Mouse (Mus musculus) liver, embryonic 15.5 days (tissue): ENCODE results near the gene Med26. TPM values are rescaled to one million over a fixed set of nuclear protein-coding genes. Genes with fewer than 3 reads are reported as not detected.
A peak's percentile ranks its signal among the peaks of the same experiment; 100 is the strongest.

Source experiments
- ATAC-seq: fragments of 200-750 bp; cut with Nextera tagmentation; 2 replicates; pipeline ENCODE4 v1.8.0; 2017; ENCODE audit warnings: moderate number of reproducible peaks, mild to moderate bottlenecking, moderate library complexity; ENCODE audit not compliant: insufficient read depth
- H3K27ac ChIP-seq: fragments of 300-500 bp; sonication (generic); replicated peaks from 2 replicates; pipeline ENCODE4 v1.5.1; 2015; ENCODE audit warnings: mild to moderate bottlenecking, inconsistent platforms
- H3K27me3 ChIP-seq: fragments of 300-500 bp; sonication (generic); 2 replicates; pipeline ENCODE4 v1.6.1; 2015; ENCODE audit warnings: mild to moderate bottlenecking, inconsistent platforms
- H3K36me3 ChIP-seq: fragments of 300-500 bp; sonication (generic); replicated peaks from 2 replicates; pipeline ENCODE4 v1.6.1; 2015; ENCODE audit warnings: moderate library complexity, mild to moderate bottlenecking, inconsistent platforms
- H3K4me1 ChIP-seq: fragments of 300-500 bp; sonication (generic); replicated peaks from 2 replicates; pipeline ENCODE4 v1.6.1; 2015; ENCODE audit warnings: inconsistent platforms
- H3K4me2 ChIP-seq: fragments of 300-500 bp; sonication (generic); 2 replicates; pipeline ENCODE4 v1.6.1; 2015; ENCODE audit warnings: moderate library complexity, mild to moderate bottlenecking, inconsistent platforms
- H3K4me3 ChIP-seq: fragments of 300-500 bp; sonication (generic); replicated peaks from 2 replicates; pipeline ENCODE4 v1.5.1; 2015; ENCODE audit warnings: mild to moderate bottlenecking, inconsistent platforms
- H3K9ac ChIP-seq: fragments of 300-500 bp; sonication (generic); 2 replicates; pipeline ENCODE4 v1.6.1; 2015; ENCODE audit warnings: moderate library complexity, mild to moderate bottlenecking, inconsistent platforms
- H3K9me3 ChIP-seq: fragments of 300-500 bp; sonication (generic); replicated peaks from 2 replicates; pipeline ENCODE4 v1.6.1; 2016; ENCODE audit warnings: inconsistent platforms
- WGBS: fragments of 180-500 bp; shearing (Covaris S2); methylation state at CpG from one replicate; pipeline ENCODE4 v1.1.7; 2015; ENCODE audit warnings: mixed read lengths; ENCODE audit not compliant: insufficient replicate concordance; 5-methylcytosine and 5-hydroxymethylcytosine counted together
- polyA plus RNA-seq: library from polyadenylated mRNA; unstranded; fragments of >200 nt; fragmentation: Nextera tagmentation; extraction: Ambion mirVana; gene quantifications from 2 replicates; pipeline ENCODE4 v1.2.1, GENCODE M21; 2015

The Med26 gene
- polyA plus RNA-seq, 1 experiment from 2014 or later: 7.2 TPM

DNA sequence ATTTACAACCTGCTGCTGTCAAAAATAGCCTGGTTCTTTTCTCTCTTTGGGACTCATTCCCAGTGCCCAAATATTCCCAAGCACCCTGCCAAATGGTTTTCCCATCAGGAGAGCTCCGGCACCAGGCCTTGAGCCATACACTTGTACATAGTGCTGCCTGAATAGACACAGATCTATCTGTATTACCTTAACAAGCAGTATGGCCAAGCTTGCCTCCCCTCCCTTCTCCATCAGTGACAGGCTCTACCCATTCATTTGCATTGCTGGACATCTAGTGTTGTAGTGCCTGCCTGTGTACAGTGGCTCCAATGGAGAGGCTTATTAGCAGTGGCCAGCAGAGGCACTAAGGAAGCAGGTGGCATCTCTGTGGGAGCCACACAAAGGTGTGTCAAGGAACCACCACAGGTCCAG lies 47.5 kb downstream of the Med26 start:
- ATAC-seq: no peak
- 83% methylated on average over 1 of the region's 1 CpGs for WGBS
- Histone ChIP-seq H3K4me3 (no peak overlapping the region), H3K27ac (no peak overlapping the region), H3K9ac (no peak overlapping the region), H3K27me3 (no peaks in the 10 kb centered on the region), H3K4me2 (no peak overlapping the region), H3K9me3 (no peaks in the 10 kb centered on the region), H3K36me3 (peaks cover 19% of the 10 kb centered on the region), H3K4me1 (peaks cover 39% of the 10 kb centered on the region)

DNA sequence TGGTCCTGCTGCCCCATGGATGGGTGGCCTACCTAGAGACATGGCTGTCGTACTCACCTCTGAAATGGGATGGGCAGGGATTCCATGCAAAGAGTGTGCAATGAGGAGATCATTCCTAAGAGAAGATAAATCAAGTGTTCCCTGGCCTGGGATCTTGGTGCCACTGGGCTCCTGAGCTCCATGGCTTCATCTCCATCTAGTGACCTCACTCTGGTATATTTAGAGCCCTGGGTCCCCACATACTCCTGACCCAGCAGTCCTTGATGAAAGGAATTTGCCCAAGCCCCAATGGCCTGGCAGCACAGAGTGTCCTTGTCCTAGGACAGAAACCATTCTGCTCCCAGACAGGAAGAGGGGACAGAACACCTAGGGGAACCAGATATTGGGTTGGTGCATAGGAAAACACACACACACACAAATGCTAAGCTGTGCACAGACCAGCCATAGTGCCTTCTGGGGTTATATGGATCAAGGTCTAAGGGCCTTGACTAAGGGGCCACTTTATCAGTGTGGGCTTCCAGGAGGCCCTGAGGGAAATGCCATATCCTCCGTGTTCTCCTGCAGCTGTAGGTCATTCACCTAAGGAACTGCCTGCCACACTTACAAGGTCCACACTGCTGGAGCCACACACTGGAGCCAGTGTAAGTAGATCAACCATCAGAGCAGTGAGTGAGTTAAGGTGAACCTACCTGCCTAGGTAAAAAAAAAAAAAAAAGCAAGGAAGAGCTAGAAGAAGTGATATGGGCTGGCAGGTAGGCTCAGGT lies 48.4 kb downstream of the Med26 start:
- Histone ChIP-seq H3K9ac (no peak overlapping the region), H3K27ac (no peak overlapping the region), H3K4me1 (peaks cover 39% of the 10 kb centered on the region), H3K9me3 (no peaks in the 10 kb centered on the region), H3K27me3 (no peaks in the 10 kb centered on the region), H3K36me3 (peaks cover 26% of the 10 kb centered on the region), H3K4me3 (no peak overlapping the region), H3K4me2 (no peak overlapping the region)
- WGBS: 69% methylated on average over 2 of the region's 2 CpGs
- ATAC-seq: no peak

DNA sequence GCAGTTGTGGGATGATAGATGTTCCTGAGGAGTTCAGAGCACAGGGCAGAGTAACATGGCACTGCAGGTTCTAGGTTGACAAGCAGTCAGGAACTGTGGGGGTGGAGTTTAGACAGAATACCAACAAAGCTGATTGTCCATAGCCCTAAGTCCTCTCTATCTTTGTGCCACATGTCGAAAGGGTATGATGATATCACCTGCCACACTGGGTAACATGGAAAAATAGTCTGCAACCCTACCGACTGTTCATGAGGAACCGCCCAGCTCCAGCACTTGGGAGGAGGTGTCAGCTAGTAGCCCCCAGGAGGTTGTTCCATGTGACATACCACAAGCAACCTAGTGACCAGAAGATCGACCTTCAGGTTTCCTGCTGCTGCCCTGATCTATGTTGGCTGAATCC lies 49.5 kb downstream of the Med26 start:
- H3K4me2 ChIP-seq: no peak overlapping the region
- no peak overlapping the region for H3K27ac ChIP-seq
- no peaks in the 10 kb centered on the region for H3K9me3 ChIP-seq
- peaks cover 33% of the 10 kb centered on the region for H3K36me3 ChIP-seq
- no peaks in the 10 kb centered on the region for H3K27me3 ChIP-seq
- H3K4me1 ChIP-seq: peaks cover 39% of the 10 kb centered on the region
- no peak overlapping the region for H3K4me3 ChIP-seq
- no peak for ATAC-seq
- 40% methylated on average over 4 of the region's 4 CpGs for WGBS
- no peak overlapping the region for H3K9ac ChIP-seq

DNA sequence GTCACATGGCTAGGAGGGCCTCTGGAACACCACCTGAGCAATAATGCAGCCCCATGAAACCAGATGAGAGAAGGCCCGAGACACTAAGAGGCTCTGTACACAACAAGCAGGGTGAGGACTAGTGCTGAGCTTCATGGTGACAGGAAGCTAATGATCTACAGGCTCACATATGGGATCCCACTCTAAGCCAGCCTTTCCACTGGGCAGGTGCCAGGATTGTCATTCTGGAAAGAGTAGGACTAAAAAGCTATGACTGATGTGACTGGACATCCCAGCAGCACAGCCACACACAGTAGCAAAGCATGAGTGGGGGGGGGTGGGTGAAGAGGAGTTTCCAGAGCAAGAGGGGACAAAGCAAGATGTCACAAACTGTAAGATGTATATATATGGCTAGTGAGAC lies 50.2 kb downstream of the Med26 start:
- Histone ChIP-seq H3K9ac (no peak overlapping the region), H3K4me3 (no peak overlapping the region), H3K4me2 (no peak overlapping the region), H3K9me3 (no peaks in the 10 kb centered on the region), H3K36me3 (peaks cover 33% of the 10 kb centered on the region), H3K27ac (no peak overlapping the region), H3K4me1 (peaks cover 42% of the 10 kb centered on the region), H3K27me3 (no peaks in the 10 kb centered on the region)
- no peak for ATAC-seq
- 71% methylated on average over 1 of the region's 1 CpGs for WGBS

DNA sequence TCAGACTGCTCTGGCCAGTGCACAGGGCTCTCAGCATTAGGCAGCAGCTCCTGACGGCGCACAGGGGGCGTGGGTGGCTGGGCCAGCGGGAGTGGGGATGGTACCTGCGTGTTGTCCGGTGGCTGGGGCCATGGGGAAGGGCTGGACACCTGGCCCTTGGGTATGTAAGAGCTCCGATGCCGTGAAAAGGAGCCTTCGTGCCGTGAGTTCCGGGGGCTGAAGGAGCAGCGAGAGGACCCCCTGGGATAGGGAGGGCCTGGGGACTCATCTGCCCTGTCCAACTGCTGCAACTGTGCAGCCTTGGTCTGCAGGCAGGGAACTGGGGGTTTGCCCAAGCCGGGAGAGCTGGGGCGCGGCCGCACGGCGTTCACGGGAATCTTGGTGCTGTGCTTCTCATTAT lies 51.9 kb downstream of the Med26 start:
- no peaks in the 10 kb centered on the region for H3K27me3 ChIP-seq
- H3K4me2 ChIP-seq: no peak overlapping the region
- H3K9ac ChIP-seq: no peak overlapping the region
- no peak for ATAC-seq
- H3K36me3 ChIP-seq: peaks cover 33% of the 10 kb centered on the region
- 83% methylated on average over 19 of the region's 19 CpGs for WGBS
- no peak overlapping the region for H3K27ac ChIP-seq
- H3K9me3 ChIP-seq: no peaks in the 10 kb centered on the region
- H3K4me1 ChIP-seq: peaks cover 52% of the 10 kb centered on the region
- H3K4me3 ChIP-seq: no peak overlapping the region

DNA sequence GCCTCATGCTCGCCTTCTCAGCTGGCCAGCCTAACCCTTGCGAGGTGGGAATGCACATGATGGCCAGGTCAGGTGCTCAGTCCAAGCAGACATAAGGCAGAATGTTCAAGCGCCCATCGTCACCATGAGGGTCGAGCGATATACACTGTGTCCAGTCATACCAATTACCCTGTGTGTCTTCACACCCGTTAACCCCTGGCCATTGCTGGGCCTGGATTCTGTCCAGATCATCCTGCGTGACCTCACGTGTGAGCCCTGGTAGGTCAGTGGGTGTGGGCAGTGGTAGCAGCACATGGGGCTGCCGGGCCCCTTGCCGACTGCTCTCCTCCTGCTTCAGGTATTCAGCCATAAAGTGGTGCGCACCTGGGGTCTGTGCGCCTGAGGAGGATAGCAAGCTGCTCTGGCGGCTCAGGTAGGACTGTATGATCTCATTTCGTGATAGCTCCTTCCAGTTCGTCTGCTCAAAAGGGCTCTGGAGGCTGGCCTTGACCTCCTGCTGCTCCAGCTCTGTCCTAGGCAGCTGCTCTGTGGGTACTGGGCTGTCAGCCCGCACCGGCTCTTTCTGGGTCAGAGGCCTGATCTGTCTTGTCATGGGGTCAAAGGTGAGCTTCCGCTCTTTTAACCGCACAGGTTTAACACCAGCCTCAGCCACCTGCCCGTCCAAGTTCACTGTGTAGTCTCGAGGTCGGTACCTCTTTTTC lies 52.5 kb downstream of the Med26 start:
- H3K9me3 ChIP-seq: no peaks in the 10 kb centered on the region
- H3K9ac ChIP-seq: no peak overlapping the region
- no peak overlapping the region for H3K4me2 ChIP-seq
- ATAC-seq: no peak
- H3K4me1 ChIP-seq: peaks cover 59% of the 10 kb centered on the region
- H3K27ac ChIP-seq: no peak overlapping the region
- 82% methylated on average over 23 of the region's 23 CpGs for WGBS
- H3K27me3 ChIP-seq: no peaks in the 10 kb centered on the region
- no peak overlapping the region for H3K4me3 ChIP-seq
- peaks cover 36% of the 10 kb centered on the region for H3K36me3 ChIP-seq

DNA sequence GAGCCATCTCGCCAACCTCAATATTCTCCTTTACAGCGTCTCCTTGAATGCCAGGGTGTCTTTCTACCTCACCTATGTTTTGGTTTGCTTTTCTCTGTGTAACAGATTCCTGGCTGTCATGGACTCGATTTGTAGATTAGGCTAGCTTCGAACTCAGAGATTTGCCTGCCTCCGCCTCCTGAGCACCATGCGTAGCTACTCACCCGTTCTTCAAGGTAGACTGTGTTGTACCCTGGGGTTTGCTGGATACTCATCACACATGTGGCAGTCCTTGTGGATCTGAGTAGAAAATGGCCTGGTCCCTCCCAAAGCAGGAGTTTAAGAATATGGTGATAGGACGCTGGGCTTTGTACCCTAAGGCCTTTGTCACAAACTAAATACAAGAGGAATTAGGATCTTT lies 54.7 kb downstream of the Med26 start:
- Histone ChIP-seq H3K36me3 (peaks cover 53% of the 10 kb centered on the region), H3K9me3 (no peaks in the 10 kb centered on the region), H3K27me3 (no peaks in the 10 kb centered on the region), H3K4me3 (peak overlapping the region; percentile 98), H3K27ac (peak overlapping the region; percentile 75), H3K4me2 (peak overlapping the region; percentile 94), H3K9ac (peak overlapping the region; percentile 64), H3K4me1 (peaks cover 63% of the 10 kb centered on the region)
- WGBS: 7% methylated on average over 8 of the region's 8 CpGs
- no peak for ATAC-seq

DNA sequence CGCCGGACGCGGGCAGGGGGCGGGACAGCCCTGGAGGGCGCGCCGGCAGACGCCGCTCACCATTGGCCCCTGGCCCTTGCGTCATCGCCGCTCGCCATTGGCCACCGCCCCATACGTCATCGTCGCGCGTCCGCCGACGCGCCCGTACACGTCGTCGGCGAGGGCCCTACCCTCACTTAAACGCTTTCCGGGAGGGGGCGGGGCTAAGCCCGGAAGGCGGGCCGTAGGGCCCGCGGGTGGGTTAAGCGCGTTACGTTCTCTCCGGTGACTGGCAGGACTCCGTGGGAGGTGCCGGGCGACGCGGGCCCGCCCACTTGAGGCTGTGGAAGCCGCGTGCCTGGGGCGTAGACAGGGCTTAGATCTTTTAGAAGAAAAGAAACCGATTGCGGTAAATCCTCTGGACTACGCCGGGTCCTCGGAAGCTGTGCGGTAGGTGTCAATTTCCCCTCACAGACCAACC lies 55.4 kb downstream of the Med26 start:
- no peaks in the 10 kb centered on the region for H3K27me3 ChIP-seq
- H3K4me2 ChIP-seq: peak overlapping the region; percentile 94
- 0% methylated on average over 56 of the region's 56 CpGs for WGBS
- peaks cover 61% of the 10 kb centered on the region for H3K36me3 ChIP-seq
- H3K27ac ChIP-seq: peak overlapping the region; percentile 90
- ATAC-seq: peak; percentile 97
- H3K9me3 ChIP-seq: no peaks in the 10 kb centered on the region
- peaks cover 60% of the 10 kb centered on the region for H3K4me1 ChIP-seq
- H3K9ac ChIP-seq: peak overlapping the region; percentile 92
- H3K4me3 ChIP-seq: peak overlapping the region; percentile 98

DNA sequence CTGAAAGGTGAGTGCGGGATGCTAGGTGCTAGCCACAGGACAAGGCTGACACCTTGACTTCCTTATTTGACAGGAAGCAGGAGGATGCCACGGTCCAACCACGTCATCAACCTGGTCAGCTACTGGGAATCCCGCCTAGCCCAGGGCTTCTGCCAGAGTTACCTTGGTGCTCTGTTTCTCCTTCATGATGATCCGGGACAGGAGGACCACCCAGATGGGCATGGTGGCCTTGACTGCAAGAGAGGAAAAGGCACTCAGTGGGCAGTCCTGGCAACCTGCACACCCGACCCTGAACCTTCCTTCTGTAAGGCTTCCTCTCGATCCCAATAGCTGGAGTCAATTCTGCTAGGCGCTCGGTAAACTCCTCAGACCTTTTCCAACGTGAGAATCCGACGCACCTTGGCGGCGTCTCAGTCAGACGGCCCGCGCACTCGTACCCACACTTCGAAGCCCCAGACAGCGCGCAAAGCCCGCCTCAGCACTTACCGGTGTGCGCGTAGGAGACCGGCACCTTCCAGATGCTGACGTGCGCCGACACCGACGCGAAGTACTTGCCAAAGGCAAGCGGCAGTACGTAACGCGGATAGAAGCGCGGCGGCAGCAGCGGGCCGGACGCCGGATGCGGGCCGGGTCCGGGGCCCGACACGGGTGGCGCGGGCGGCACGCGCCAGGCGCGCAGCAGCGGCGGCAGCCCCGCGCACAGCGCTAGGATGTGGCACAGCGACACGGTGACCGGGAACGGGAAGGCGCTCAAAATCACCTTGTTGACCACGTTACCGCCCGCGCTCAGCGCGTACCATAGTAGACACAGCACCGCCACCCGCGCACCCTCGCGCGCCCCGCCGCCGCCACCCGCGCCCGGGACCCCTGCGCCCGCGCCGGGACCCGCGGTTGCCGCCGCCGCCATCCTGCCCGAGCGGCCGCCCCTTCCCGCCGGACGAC lies 56.1 kb downstream of the Med26 start, which contains the start of gene Slc35e1:
Gene Slc35e1 (minus strand): TSS at position 935 of the 942 bp plus-strand sequence.
- no peaks in the 10 kb centered on the region for H3K27me3 ChIP-seq
- no peaks in the 10 kb centered on the region for H3K9me3 ChIP-seq
- peaks cover 65% of the 10 kb centered on the region for H3K4me1 ChIP-seq
- peak within 1 kb of the TSS; percentile 92 for H3K9ac ChIP-seq
- H3K36me3 ChIP-seq: peaks cover 63% of the 10 kb centered on the region
- peak within 1 kb of the TSS; percentile 98 for H3K4me3 ChIP-seq
- peak; percentile 32 for ATAC-seq
- under 1% methylated on average over 97 of the region's 98 CpGs for WGBS
- peak within 1 kb of the TSS; percentile 90 for H3K27ac ChIP-seq
- peak within 1 kb of the TSS; percentile 94 for H3K4me2 ChIP-seq

DNA sequence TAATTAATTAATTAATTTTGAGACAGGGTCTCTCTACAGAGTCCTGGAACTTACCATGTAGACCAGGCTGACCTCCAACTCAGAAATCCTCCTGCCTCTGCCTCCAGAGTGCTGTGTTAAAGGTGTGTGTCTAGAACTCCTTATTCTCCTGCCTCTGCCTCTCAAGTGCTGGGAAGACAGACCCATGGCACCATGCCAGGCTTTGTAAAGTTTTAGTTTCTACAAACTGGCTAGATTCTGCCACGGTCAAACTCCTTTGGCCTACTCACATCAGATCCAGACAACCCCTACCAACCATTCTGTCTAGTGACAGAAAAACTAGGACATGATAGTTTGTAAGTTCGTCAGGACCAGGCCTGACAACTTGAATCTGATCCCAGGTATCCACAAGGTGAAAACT lies 57.1 kb downstream of the Med26 start:
- WGBS: 75% methylated on average over 2 of the region's 2 CpGs
- Histone ChIP-seq H3K9ac (peak overlapping the region; percentile 92), H3K4me3 (peak overlapping the region; percentile 98), H3K4me2 (peak overlapping the region; percentile 94), H3K27me3 (no peaks in the 10 kb centered on the region), H3K27ac (no peak overlapping the region), H3K9me3 (no peaks in the 10 kb centered on the region), H3K36me3 (peaks cover 63% of the 10 kb centered on the region), H3K4me1 (peaks cover 74% of the 10 kb centered on the region)
- no peak for ATAC-seq

DNA sequence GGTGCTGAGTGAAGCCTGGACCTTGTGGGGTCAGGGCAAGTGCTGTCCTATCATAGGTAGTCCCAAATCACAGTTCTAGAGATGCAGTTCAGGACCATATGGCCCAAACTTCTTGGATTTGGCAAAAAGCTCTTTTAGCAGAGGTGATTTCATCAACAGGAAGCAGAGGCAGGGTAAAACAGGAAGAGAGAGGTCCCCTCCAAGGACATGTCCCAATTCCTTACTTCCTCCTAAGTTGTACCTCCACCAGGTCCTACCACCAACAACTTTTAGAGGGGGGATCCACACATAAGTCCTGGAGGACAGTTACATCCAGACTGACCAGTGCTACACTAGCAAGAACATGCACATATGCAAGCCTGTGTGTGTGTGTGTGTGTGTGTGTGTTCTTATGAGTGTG lies 61.1 kb downstream of the Med26 start:
- Histone ChIP-seq H3K27ac (peak overlapping the region; percentile 53), H3K36me3 (peaks cover 79% of the 10 kb centered on the region), H3K4me2 (0 out of 2 replicates have a peak overlapping the region, but pooled peaks have one; percentile 18), H3K4me1 (peaks cover 52% of the 10 kb centered on the region), H3K9ac (no peak overlapping the region), H3K27me3 (no peaks in the 10 kb centered on the region), H3K9me3 (no peaks in the 10 kb centered on the region), H3K4me3 (no peak overlapping the region)
- no peak for ATAC-seq
